Mouse (Mus musculus) c-Kit-negative CD71-positive TER-119-positive erythroid progenitor cells, embryonic 14.5 days (primary cell): Measurements from ENCODE around the gene Thegl.
"Not testable (repeated sequence)": the region's sequence is repeated elsewhere in the genome, so short reads cannot be mapped to it uniquely, and the experiment has no call there.

ENCODE experiments used
- DNase-seq: peaks from one replicate; pipeline ENCODE4 v3.0.0-alpha.2; 2013; ENCODE audit warnings: low read depth, low spot score

The Thegl gene

DNA sequence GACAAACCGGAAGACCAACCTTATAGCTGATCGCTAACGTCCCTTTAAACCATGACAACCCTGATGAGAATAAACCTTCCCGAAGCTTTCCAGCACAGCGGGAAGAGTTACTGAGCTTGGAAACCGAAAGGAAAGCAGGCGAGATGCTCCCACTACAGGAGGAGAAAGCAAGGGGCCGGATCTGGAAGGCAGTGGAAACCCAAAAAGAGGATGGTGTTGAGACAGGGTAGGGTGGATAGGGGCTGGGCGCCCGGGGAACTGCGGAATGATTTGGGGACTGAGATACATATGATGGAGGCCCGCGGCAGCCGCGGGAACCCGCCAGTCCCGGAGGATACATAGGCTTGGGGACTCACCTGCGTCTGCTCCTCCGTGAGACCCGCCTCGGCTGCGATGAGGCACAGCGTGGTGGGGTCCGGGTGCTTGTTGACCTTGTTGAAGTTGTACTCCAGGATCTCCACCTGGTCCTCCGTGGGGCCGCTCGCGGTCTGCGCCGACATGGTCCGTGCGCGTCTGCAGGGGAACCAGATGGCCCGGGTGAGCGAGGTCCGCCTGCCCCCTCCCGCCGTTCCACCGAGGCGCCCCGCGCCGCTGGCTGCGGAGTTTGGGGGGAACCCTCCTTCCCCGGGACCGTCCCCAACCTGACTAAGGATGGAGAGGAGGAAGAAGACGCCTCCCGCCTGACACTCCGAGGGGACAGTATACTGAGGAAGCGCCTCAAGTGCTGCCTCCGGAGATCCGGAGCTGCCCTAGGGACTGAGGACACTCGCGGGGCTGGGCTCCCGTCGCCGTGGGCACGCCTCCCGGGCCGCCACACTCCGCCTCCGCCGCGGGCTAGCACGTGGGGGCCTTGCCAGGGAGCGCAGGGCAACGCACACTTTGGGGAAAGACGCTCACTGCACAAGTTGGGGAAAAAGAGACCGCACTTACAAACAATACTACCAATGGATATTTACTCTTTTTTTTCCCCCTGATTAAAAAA, 79.0 kb downstream of the Thegl start:
- DNase-seq, result no peak

DNA sequence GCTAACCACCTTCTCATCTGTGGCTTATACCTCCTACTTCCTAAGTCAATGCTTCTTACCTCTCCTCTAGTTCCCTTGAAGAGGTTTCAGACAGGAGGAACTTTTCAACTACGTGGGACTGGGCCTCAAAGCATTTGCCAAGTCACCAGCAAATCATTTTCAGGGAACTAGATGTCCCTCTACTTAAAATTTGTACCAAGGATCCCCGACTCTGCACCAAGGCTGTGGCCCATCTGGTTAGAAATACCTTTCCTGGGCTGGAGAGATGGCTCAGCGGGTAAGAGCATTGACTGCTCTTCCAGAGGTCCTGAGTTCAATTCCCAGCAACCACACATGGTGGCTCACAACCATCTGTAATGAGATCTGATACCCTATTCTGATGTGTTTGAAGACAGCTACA, 80.4 kb downstream of the Thegl start:
- DNase-seq, result not testable (repeated sequence)

DNA sequence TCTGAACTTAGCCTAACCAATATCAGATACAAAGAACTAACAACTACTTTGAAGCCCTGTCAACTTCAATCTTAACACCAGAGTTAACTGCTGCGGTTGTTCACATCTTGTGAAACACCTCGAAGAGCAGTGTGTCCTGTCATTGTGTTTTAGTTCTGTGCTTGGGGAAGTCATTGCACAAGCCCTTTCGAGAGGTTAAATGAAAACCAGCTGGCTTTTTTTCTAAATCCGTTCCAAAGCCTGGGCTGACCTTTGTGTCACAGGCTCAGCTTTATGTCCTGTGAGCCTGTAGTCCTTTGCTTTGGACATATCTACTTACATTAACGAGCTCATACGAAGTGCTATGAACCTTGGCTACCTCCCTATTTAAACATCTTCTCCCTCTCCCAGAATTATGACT, 81.9 kb downstream of the Thegl start:
- DNase-seq, result no peak

DNA sequence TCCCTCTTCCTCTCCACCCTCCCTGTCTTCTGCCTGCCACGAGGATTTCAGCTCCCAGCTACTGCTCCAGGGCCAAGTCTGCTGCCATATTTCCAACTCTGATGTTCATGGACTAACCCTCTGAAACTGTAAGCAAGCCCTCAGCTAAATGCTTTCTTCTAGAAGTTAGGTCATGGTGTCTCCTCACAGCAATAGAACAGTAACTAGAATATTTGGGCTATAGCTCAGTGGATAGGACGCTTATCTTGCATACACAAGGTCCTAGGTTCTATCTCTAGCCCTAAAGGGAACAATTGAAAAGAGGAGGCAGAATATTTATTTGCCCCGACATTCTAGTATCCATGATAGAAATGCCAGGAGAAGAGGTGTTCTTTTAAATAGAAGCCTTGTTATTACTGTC, 83.1 kb downstream of the Thegl start:
- DNase-seq, result no peak

DNA sequence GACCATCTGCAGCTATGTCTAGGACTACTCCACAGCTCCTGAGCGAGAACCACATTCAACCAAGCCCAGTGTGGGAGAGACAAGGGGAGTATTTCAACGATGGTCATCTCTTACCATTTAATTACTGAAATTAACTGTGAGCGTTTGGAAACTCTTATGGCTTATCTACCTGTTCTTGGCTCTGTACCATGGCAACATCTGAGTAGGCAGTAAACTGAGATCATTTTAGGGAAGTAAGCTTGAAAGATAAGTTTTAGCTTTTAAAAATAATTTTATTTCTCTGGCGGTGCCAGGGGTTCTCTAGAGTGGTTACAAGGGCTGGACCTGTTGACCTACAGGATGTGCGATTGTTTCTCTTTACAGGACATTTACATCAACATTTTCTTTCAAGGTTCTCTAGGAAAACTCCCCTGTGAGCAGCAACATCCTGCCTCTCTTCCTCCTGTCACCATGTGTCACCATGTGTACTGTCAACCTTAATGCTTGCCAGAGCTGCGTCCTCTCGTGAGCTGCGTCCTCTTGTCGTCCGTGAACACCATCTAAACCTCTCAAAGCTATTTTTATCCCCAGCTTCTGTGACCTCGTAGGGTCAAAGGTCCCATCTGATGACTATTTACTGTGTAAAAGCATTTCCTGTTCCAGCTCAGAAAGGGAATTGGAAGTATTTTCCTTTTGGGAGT, 83.6 kb downstream of the Thegl start:
- DNase-seq, result no peak

DNA sequence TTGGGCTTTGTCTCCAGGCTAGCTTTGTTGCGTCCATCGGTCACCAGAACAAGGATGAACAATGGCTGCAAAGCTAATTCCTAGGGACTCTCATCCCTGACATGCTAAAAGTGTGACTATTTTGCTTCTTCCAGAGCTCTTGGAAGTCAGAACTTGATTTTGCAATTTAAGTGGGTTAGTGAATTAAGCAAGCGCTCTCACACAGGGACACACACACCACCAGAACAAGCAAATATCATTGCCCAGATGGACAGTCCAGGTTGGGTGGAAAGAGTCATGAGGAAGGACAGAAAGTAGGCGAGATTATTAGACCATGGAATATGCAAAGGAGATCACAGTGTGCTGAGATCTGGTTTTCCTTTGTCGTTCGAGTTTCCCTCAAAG, 84.2 kb downstream of the Thegl start:
- no peak for DNase-seq

DNA sequence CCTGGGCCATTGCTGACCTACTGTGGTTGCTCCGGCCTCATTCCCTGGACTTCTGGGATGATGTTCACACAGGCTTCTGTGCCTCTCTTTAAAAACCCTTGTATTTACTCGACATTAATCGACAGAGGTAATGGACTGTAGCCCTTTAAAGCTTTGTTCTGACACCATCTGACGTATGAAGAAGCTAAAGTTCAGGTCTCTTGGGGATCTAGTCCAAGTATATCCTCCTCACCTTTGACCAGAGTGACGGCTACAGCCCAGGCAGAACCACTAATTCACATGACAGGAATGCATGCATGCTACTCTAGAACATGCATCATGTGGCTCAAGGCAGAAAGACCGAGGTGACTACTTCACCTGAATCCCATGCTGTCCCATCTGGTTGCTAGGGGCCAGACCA, 84.9 kb downstream of the Thegl start:
- DNase-seq, result no peak

DNA sequence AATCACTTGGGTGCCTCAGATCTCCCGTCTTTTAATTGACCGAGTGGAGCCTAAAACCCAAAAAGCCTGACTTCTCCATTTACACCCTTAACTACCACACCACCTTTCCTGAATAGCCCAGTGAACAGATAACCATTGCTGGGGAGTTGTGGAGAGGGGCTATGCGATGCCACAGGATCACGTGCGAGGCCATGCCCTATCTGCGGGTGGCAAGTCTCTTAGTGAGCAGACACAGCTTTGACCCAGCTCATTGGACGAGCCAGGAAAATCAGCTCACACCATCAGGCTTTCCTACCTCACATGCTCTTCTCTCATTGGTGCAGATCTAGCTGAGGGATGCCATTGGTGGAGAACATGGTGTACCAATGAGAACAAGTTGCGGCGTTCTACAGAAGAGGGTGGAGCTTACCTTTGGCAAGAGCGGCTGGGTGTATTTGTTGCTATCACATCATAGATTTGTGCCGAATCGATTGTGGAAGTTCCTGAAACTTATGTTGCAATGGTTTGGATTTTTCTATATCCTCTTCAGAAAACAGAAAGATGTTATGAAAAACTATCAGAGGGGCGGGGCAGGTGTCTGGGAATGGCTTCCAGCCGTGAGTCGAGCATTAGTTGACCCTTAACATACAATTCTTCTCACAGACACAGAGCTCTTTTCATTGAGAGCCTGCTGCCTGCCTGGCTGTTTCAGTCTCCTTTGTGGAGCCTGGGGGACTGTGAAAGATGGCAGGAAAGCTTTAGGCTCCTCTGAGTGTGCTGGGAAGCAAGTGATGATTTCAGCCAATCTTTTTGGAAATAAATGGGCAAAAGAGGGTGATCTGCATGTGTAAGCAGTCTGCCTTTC, 86.9 kb downstream of the Thegl start:
- DNase-seq, result no peak

DNA sequence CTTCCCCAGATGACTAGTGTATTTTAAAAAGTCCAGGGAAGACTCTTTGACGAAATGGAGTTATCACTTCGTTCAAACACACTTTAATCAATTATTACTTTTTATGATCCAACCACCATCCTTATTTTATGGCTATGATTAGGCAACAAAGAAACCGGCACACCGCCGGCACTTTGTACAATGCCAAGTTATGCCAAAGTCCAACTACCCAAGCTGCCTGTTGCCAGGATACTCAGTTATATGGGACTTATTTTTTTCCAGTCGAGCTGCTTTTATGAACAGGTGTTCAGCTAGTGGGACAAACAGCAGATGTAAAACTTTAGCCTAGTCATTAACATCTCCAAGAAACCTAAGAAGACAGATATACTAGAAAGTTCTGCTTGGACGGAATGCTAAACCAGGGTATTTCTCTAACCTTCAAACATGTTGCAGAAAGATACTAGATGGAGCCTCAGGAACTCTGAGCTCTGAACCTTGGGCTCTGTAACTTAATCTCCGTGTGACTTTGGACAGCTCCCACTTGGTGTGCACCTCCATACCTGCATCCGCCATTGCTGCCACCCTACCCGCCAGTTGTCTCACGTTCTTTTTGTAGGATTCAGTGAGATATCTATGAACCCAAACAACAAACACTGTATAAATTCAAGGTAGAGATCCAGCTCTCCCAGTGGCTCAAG, 91.5 kb downstream of the Thegl start:
- DNase-seq, result no peak

DNA sequence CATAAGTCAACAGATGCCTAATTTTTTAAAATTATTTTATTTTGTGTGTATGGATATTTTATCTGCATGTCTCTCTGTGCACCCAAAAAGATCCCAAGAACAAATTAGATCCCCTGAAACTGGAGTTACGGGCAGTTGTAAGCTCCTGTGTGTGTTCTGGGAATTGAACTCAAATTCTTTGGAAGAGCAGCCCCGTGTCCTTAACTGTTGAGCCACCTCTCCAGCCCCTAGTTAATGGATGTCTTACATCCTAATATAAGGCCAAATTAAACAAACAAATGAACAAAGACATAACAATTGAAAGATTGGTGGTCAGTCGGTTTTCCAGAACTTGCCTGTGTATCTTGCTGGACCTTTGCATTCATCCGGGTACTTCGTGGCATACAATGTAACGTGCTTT, 93.0 kb downstream of the Thegl start:
- DNase-seq, result no peak

DNA sequence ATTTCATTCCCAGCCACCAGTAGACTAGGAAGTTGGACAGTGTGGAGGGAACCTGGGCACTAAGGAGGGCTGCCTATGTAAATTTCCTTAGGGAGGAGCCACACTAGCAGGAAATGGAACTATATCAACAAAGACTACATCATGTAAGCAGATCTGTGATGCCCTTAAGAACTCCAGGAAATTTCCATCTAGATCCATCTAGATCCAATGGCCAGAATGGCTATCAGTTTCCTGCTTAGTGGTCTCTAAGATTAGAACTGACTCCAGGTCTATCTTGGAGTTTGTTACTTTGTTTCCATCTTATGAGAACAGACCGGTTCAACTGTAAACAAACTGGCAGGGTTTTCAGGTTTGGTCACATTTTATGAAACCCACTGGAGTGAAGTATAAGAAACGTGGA, 94.0 kb downstream of the Thegl start:
- no peak for DNase-seq
